Mouse (Mus musculus) embryonic facial prominence, embryonic 11.5 days (tissue): ENCODE measurements at regions not wholly inside any gene's neighbourhood (a gene's known extent, or its start where the extent isn't known, plus 50 kb on each side); places are given as distances from the start of the nearest gene placed in this dataset.

Source experiments
- ATAC-seq: fragments of 200-750 bp; cut with Nextera tagmentation; replicated peaks from 2 replicates; pipeline ENCODE4 v1.8.0; 2017; ENCODE audit warnings: low read depth; ENCODE audit not compliant: insufficient number of reproducible peaks, low FRiP score, low TSS enrichment
- DNase-seq: peaks from one replicate; pipeline ENCODE4 v3.0.0-alpha.2; 2015; ENCODE audit warnings: low spot score
- H3K27ac ChIP-seq: fragments of 300-500 bp; sonication (generic); replicated peaks from 2 replicates; pipeline ENCODE4 v1.5.1; 2014; ENCODE audit warnings: mild to moderate bottlenecking, low read depth, low read length, control low read depth
- H3K27me3 ChIP-seq: fragments of 300-500 bp; sonication (generic); 2 replicates; pipeline ENCODE4 v1.6.1; 2014; ENCODE audit warnings: mild to moderate bottlenecking, low read length, moderate library complexity, mixed read lengths; ENCODE audit not compliant: control insufficient read depth, insufficient read depth
- H3K36me3 ChIP-seq: fragments of 300-500 bp; sonication (generic); replicated peaks from 2 replicates; pipeline ENCODE4 v1.6.1; 2014; ENCODE audit warnings: low read depth, mild to moderate bottlenecking, low read length, moderate library complexity, mixed read lengths; ENCODE audit not compliant: control insufficient read depth, insufficient read depth
- H3K4me1 ChIP-seq: fragments of 300-500 bp; sonication (generic); 2 replicates; pipeline ENCODE4 v1.6.1; 2014; ENCODE audit warnings: low read length, mixed read lengths; ENCODE audit not compliant: control insufficient read depth, insufficient read depth
- H3K4me2 ChIP-seq: fragments of 300-500 bp; sonication (generic); 2 replicates; pipeline ENCODE4 v1.6.1; 2014; ENCODE audit warnings: low read depth, mild to moderate bottlenecking, control low read depth, low read length, moderate library complexity
- H3K4me3 ChIP-seq: fragments of 300-500 bp; sonication (generic); 2 replicates; pipeline ENCODE4 v1.5.1; 2014; ENCODE audit warnings: low read depth, low read length, control low read depth
- H3K9ac ChIP-seq: fragments of 300-500 bp; sonication (generic); replicated peaks from 2 replicates; pipeline ENCODE4 v1.6.1; 2014; ENCODE audit warnings: mild to moderate bottlenecking, control low read depth, low read length
- H3K9me3 ChIP-seq: fragments of 300-500 bp; sonication (generic); replicated peaks from 2 replicates; pipeline ENCODE4 v1.6.1; 2016; ENCODE audit warnings: mild to moderate bottlenecking, low read length, inconsistent platforms, mixed read lengths; ENCODE audit not compliant: control insufficient read depth
- WGBS: fragments of 180-500 bp; shearing (Covaris S2); extraction: QIAGEN DNeasy Blood & Tissue Kit; methylation state at CpG from one replicate; pipeline ENCODE4 v1.1.7; 2014; 5-methylcytosine and 5-hydroxymethylcytosine counted together

DNA sequence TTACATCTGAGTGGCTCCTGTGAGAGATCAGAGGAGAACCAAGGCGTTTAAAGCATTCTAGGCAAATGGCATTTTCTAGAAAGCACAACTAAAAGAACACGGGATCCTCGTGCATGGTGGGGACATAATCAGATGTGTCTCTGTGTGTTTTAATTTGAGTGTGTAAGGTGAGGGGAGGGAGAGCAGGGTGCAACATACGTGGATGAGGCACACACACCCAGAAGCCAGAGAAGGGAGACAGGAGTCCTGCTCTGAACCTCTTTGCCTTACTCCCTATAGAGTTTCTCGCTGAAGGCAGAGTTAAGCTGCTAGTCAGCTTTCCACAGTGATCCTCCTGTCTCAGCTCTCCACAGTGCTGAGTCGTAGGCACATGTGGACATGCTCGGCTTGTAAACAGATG lies 386.1 kb downstream of the Cbln4 start:
- no peak overlapping the region for H3K4me3 ChIP-seq
- ATAC-seq (no peak), DNase-seq (no peak)
- H3K4me1 ChIP-seq, result no peaks in the 10 kb centered on the region
- H3K27me3 ChIP-seq, result no peaks in the 10 kb centered on the region
- 51% methylated on average over 7 of the region's 7 CpGs for WGBS
- H3K9me3 ChIP-seq, result no peaks in the 10 kb centered on the region
- H3K4me2 ChIP-seq, result no peak overlapping the region
- H3K36me3 ChIP-seq, result no peaks in the 10 kb centered on the region
- no peak overlapping the region for H3K9ac ChIP-seq
- H3K27ac ChIP-seq, result no peak overlapping the region

DNA sequence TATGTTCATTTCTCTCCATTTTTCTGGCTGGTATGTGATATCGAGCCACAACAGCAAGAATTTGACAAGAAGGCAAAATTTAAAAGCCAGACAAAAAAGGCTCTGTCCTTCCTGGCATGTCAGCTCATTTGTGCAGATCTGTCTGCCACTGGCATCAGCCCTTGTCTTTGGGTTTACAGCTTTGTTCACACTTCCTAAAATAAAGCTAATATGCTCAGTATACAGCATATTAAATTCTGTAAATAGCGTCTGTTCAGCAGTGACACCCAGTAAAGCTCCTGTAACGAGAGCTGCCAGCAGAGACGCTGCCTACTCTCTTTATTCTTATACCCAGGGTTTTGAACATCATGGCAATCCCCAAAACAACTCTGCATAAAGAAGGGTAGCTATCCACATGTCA lies 401.5 kb downstream of the Cbln4 start:
- DNase-seq (no peak), ATAC-seq (no peak)
- Histone ChIP-seq H3K27ac (no peak overlapping the region), H3K4me3 (no peak overlapping the region), H3K4me2 (no peak overlapping the region), H3K9me3 (no peaks in the 10 kb centered on the region), H3K9ac (no peak overlapping the region), H3K36me3 (no peaks in the 10 kb centered on the region), H3K27me3 (no peaks in the 10 kb centered on the region), H3K4me1 (no peaks in the 10 kb centered on the region)
- WGBS, result 92% methylated on average over 4 of the region's 4 CpGs

DNA sequence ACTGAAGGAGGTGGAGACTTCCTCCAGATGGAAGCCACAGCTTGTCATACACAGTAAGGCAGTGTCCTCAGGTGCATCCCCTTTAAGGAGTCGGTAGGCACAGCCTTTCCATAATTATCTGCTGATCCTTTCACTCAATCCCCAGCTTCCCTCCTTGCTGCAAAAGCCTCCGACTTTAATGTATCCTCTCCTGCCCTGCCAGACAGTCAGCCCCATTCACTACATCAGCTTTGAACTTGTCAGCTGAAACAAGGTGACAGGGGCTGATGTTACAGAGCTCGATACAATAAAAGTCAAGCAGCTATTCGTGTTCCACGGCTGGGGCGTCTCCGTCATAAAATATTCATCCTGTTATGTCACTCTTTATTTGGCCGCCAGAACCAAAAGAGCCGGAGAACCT lies 402.8 kb downstream of the Cbln4 start:
- no peaks in the 10 kb centered on the region for H3K4me1 ChIP-seq
- H3K9ac ChIP-seq, result no peak overlapping the region
- no peak overlapping the region for H3K27ac ChIP-seq
- H3K9me3 ChIP-seq, result no peaks in the 10 kb centered on the region
- WGBS, result 84% methylated on average over 9 of the region's 9 CpGs
- H3K36me3 ChIP-seq, result no peaks in the 10 kb centered on the region
- no peak overlapping the region for H3K4me3 ChIP-seq
- DNase-seq, result no peak
- no peak overlapping the region for H3K4me2 ChIP-seq
- no peaks in the 10 kb centered on the region for H3K27me3 ChIP-seq
- no peak for ATAC-seq

DNA sequence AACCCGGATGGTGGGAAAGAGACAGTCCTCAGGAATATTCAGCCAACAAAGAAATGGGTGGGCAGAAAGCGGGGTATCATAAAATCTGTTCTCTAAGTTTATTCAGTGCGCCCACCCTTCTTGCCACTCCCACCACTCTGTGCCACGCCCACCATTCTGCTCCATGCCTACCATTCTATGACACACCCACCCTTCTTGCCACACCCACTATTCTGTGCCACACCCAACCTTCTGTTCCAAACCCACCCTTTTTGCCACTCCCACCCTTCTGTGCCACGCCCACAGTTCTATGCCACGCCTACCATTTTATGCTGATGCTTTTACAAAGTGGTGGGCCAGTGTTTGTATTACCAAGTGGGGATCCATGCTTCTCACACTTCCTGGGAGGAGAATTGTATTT lies 404.3 kb downstream of the Cbln4 start:
- Histone ChIP-seq H3K4me1 (no peaks in the 10 kb centered on the region), H3K9ac (no peak overlapping the region), H3K9me3 (no peaks in the 10 kb centered on the region), H3K4me3 (no peak overlapping the region), H3K27me3 (no peaks in the 10 kb centered on the region), H3K36me3 (no peaks in the 10 kb centered on the region), H3K4me2 (no peak overlapping the region), H3K27ac (no peak overlapping the region)
- WGBS, result 95% methylated on average over 6 of the region's 6 CpGs
- DNase-seq (no peak), ATAC-seq (no peak)

DNA sequence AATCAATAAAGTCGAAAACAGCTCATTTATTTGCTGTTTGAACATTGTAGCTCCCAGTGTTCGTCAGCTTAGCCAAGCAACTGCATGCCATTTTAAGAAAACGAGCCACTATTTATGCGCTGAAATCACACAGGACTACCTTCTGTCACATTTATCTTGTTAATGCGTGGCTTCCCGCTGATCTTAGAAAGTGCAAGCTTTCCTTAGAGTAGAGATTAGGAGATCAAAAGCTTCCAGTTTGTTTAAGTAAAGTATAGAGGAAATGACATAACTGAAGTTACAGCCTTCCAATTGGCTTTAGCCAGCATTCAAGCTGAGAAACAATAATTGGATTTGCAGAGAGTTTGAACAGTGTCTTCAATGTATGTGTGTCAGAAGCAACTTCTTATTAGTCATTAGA lies 406.4 kb downstream of the Cbln4 start:
- Histone ChIP-seq H3K27me3 (no peaks in the 10 kb centered on the region), H3K4me3 (no peak overlapping the region), H3K9me3 (no peaks in the 10 kb centered on the region), H3K27ac (no peak overlapping the region), H3K4me1 (no peaks in the 10 kb centered on the region), H3K4me2 (no peak overlapping the region), H3K36me3 (no peaks in the 10 kb centered on the region), H3K9ac (no peak overlapping the region)
- 52% methylated on average over 6 of the region's 6 CpGs for WGBS
- DNase-seq (no peak), ATAC-seq (no peak)

DNA sequence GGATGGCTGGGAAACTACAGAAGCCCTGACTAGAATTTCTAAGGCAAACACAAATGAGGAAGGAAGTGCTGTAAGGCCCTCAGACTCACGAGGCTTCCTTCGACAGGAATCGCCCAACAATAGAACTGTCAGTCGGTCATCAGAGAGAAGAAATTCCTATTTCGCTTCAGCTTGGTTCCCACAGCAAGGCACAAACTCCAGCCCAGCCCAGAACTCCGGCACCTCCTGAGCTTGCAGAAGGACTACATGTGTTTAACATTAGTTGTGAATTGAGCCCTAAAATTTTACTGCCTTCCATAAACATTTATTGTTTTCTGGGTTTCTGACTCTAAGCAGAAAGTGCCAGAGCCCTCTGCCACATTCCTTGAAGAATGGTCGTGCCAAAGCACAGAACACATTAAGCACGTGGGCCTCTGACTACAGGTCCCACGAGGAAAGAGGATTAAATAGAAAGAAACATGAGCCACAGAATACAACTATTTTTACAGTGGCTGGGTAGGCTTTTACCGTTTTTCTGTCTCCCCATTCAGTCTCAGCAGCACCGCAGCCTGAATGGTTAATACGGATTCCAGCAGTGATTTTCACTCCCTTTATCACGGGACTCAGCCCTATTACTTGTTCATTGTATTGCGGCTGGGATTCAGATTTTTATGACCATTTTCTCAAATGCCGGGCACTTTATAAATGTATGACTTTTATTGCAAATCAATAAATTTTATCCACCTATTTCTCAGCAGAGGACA lies 409.7 kb downstream of the Cbln4 start:
- WGBS, result 39% methylated on average over 15 of the region's 15 CpGs
- no peak overlapping the region for H3K4me3 ChIP-seq
- no peaks in the 10 kb centered on the region for H3K9me3 ChIP-seq
- H3K4me1 ChIP-seq, result no peaks in the 10 kb centered on the region
- DNase-seq, result peak; percentile 35
- H3K27ac ChIP-seq, result no peak overlapping the region; the same call in 1 of the 2 replicates
- H3K36me3 ChIP-seq, result no peaks in the 10 kb centered on the region
- no peak overlapping the region for H3K9ac ChIP-seq
- H3K4me2 ChIP-seq, result no peak overlapping the region
- H3K27me3 ChIP-seq, result no peaks in the 10 kb centered on the region
- no peak for ATAC-seq

DNA sequence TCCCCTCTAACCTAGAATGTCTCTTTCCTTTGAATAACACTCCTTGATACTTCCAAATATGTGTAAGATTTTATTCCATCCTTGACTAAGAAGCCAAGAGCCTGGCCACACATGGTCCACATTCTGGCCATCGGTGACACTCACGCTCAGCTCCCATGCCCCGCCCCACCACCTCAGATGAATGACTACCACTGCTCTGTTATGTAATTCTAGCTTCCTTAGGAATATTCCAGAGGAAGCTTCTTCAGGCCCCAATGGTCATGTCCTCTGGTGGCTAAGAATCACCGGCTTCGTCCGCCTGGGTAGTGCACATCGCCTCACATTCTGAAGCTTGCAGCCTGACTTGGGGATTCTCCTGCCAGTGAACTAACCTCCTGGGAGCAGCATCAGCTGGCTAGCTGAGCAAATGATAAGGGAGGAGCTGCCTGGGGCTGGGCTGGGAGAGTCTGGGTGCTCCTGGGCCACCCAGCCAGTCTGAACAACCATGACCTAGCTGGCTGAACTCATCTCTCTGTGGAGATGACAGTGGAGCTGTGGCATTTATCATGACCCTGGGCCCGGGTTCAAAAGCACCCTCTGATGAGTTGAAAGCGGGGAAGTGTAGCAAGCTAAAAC lies 413.1 kb downstream of the Cbln4 start:
- no peak overlapping the region for H3K9ac ChIP-seq
- H3K4me3 ChIP-seq, result no peak overlapping the region
- no peak overlapping the region for H3K4me2 ChIP-seq
- H3K27ac ChIP-seq, result no peak overlapping the region
- DNase-seq, result no peak
- 88% methylated on average over 9 of the region's 9 CpGs for WGBS
- H3K9me3 ChIP-seq, result no peaks in the 10 kb centered on the region
- no peaks in the 10 kb centered on the region for H3K36me3 ChIP-seq
- no peaks in the 10 kb centered on the region for H3K27me3 ChIP-seq
- H3K4me1 ChIP-seq, result no peaks in the 10 kb centered on the region
- ATAC-seq, result no peak

DNA sequence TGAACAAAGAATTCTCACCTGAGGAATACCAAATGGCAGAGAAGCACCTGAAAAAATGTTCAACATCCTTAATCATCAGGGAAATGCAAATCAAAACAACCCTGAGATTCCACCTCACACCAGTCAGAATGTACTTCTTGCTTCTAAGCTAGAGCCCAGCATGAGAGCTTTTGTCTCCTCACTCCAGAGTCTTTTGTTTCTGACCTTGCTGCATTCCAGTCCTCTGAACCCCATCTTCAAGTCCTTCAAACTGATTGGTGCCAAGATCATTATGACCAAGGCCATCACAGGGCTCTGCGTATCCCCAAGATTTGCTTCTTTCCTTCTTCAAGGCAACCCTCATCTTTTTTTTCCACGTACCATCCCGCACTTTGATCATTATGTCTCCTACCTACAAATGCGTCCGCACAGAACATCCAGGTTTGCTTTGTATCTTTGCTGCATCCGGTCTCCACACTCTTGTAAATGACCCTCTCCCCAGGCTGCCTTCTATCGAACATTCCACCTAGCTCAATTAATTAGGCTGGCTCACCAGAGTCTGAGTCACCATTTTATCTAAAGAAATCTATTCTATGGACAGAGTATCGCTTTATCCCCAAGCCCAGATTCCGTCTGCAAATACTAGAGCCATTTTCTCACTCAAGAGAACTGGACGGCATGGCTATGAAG lies 414.9 kb downstream of the Cbln4 start:
- H3K9ac ChIP-seq, result no peak overlapping the region
- ATAC-seq (no peak), DNase-seq (no peak)
- H3K4me2 ChIP-seq, result no peak overlapping the region
- H3K27me3 ChIP-seq, result no peaks in the 10 kb centered on the region
- H3K4me1 ChIP-seq, result no peaks in the 10 kb centered on the region
- H3K27ac ChIP-seq, result no peak overlapping the region
- 93% methylated on average over 10 of the region's 10 CpGs for WGBS
- H3K36me3 ChIP-seq, result no peaks in the 10 kb centered on the region
- no peak overlapping the region for H3K4me3 ChIP-seq
- no peaks in the 10 kb centered on the region for H3K9me3 ChIP-seq
